Comparison of ENCODE assay signal across 10 mouse cellular contexts in genomic region chr17:30200283-30200682, GRCm38 (mm10).
A peak's percentile ranks its signal among the peaks of the same experiment; 100 is the strongest.
DNase-seq lines count a peak whose midpoint lies in the region; ATAC-seq lines count a peak whose summit lies in the region.
"Had no signal": no experiment of that assay in that cellular context is flagged by ENCODE, and none has a peak within 500 bp of the region (broad histone marks: within the 10 kb centered on the region; RNA-seq: fewer than 3 reads in every experiment).

No protein-coding gene starts in this region.

- H3K4me1 ChIP-seq in heart, embryonic 11.5 days (ENCODE audit: control insufficient read depth, insufficient read depth, low read length) = peaks cover 97% of the 10 kb centered on the region
- peaks cover 91% of the 10 kb centered on the region for H3K4me1 ChIP-seq in midbrain, embryonic 12.5 days
- H3K4me1 ChIP-seq in midbrain, embryonic 15.5 days = peaks cover 91% of the 10 kb centered on the region
- H3K4me1 ChIP-seq in midbrain, embryonic 14.5 days (ENCODE audit: control insufficient read depth, insufficient read depth, low read length) = peaks cover 78% of the 10 kb centered on the region

- intact Hi-C loops in left cerebral cortex, postnatal 36 days (cut with DNase I) = no loop called here

- H3K4me3 ChIP-seq in heart, embryonic 11.5 days (ENCODE audit: low read depth, low read length) = no peak overlapping the region
- no peak overlapping the region for H3K4me3 ChIP-seq in midbrain, embryonic 12.5 days
- H3K4me3 ChIP-seq in midbrain, embryonic 15.5 days = no peak overlapping the region
- H3K4me3 ChIP-seq in midbrain, embryonic 14.5 days (replicated peaks; ENCODE audit: low read depth, low read length) = no peak overlapping the region

- DNase-seq in cerebellum, adult 18-20 months = peak; percentile 48 to 63
- DNase-seq in cerebellum, adult 11-12 months = no peak
- no peak for DNase-seq in heart, adult 9 months (ENCODE audit: low spot score in 2 of 2)
- no peak for DNase-seq in midbrain, embryonic 14.5 days
- no peak for DNase-seq in left cerebral cortex, postnatal 36 days (ENCODE audit: low spot score in 2 of 2)
- DNase-seq: retina, postnatal 1 day had no signal

- H3K9me3 ChIP-seq in heart, embryonic 11.5 days (replicated peaks; ENCODE audit: control insufficient read depth, low read length) = no peaks in the 10 kb centered on the region
- H3K9me3 ChIP-seq in midbrain, embryonic 12.5 days = no peaks in the 10 kb centered on the region
- H3K9me3 ChIP-seq in midbrain, embryonic 15.5 days = no peaks in the 10 kb centered on the region
- no peaks in the 10 kb centered on the region for H3K9me3 ChIP-seq in midbrain, embryonic 14.5 days (ENCODE audit: control insufficient read depth, low read length)

- WGBS in heart, embryonic 11.5 days (ENCODE audit: insufficient replicate concordance) = 59% methylated on average over 4 of the region's 4 CpGs
- 94% methylated on average over 4 of the region's 4 CpGs for WGBS in midbrain, embryonic 12.5 days
- WGBS in midbrain, embryonic 15.5 days = 83% methylated on average over 4 of the region's 4 CpGs
- 88% methylated on average over 4 of the region's 4 CpGs for WGBS in midbrain, embryonic 14.5 days

- no peak overlapping the region for H3K4me2 ChIP-seq in heart, embryonic 11.5 days
- H3K4me2 ChIP-seq in midbrain, embryonic 12.5 days (replicated peaks) = no peak overlapping the region
- no peak overlapping the region for H3K4me2 ChIP-seq in midbrain, embryonic 15.5 days
- no peak overlapping the region for H3K4me2 ChIP-seq in midbrain, embryonic 14.5 days (ENCODE audit: low read length)

- H3K27ac ChIP-seq in heart, embryonic 11.5 days (ENCODE audit: low read depth, low read length) = peak overlapping the region; percentile 80
- H3K27ac ChIP-seq in midbrain, embryonic 12.5 days (replicated peaks) = 0 out of 2 replicates have a peak overlapping the region, but pooled peaks have one; percentile 10
- no peak overlapping the region for H3K27ac ChIP-seq in midbrain, embryonic 15.5 days
- peak overlapping the region; percentile 1; the same call in 1 of the 2 replicates for H3K27ac ChIP-seq in midbrain, embryonic 14.5 days (replicated peaks; ENCODE audit: low read depth, low read length)
- H3K27ac ChIP-seq: hindbrain, postnatal 0 days had no signal

- H3K9ac ChIP-seq in heart, embryonic 11.5 days (ENCODE audit: low read depth, low read length) = no peak overlapping the region
- H3K9ac ChIP-seq in midbrain, embryonic 12.5 days (replicated peaks) = no peak overlapping the region
- H3K9ac ChIP-seq in midbrain, embryonic 15.5 days = no peak overlapping the region
- no peak overlapping the region for H3K9ac ChIP-seq in midbrain, embryonic 14.5 days (replicated peaks; ENCODE audit: low read length)

- H3K27me3 ChIP-seq in heart, embryonic 11.5 days (ENCODE audit: control insufficient read depth, insufficient read depth, low read length) = no peaks in the 10 kb centered on the region
- H3K27me3 ChIP-seq in midbrain, embryonic 12.5 days = no peaks in the 10 kb centered on the region
- no peaks in the 10 kb centered on the region for H3K27me3 ChIP-seq in midbrain, embryonic 15.5 days (replicated peaks)
- H3K27me3 ChIP-seq in midbrain, embryonic 14.5 days (ENCODE audit: control insufficient read depth, insufficient read depth, low read length) = no peaks in the 10 kb centered on the region

- no peak for ATAC-seq in heart, embryonic 11.5 days (replicated peaks; ENCODE audit: insufficient number of reproducible peaks, low FRiP score, low TSS enrichment)
- no peak for ATAC-seq in midbrain, embryonic 12.5 days (ENCODE audit: low FRiP score, low read depth)
- ATAC-seq in midbrain, embryonic 15.5 days (replicated peaks) = no peak
- ATAC-seq in midbrain, embryonic 14.5 days (ENCODE audit: low FRiP score, low TSS enrichment) = no peak
- ATAC-seq: hindbrain, postnatal 0 days had no signal

- H3K36me3 ChIP-seq in heart, embryonic 11.5 days (ENCODE audit: control insufficient read depth, insufficient read depth, low read length) = no peaks in the 10 kb centered on the region
- no peaks in the 10 kb centered on the region for H3K36me3 ChIP-seq in midbrain, embryonic 12.5 days
- H3K36me3 ChIP-seq in midbrain, embryonic 15.5 days (replicated peaks) = no peaks in the 10 kb centered on the region
- no peaks in the 10 kb centered on the region for H3K36me3 ChIP-seq in midbrain, embryonic 14.5 days (ENCODE audit: control insufficient read depth, insufficient read depth, low read length)

Comparison
In these comparisons a context has a peak if more than half of its experiments do, and no peak if none do; other contexts are left out.
1. DNase-seq: peak in cerebellum, adult 18-20 months (2 of 2); none in cerebellum, adult 11-12 months (single experiment), heart, adult 9 months (0 of 2), midbrain, embryonic 14.5 days (single experiment) and left cerebral cortex, postnatal 36 days (0 of 2).